Mouse (Mus musculus) brown adipose tissue, adult 24 weeks (tissue): ENCODE measurements around the gene Dync1i1. TPM values are rescaled to one million over a fixed set of nuclear protein-coding genes. Genes with fewer than 3 reads are reported as not detected.

Source experiments
- H3K27ac ChIP-seq: fragments of 200-500 bp; replicated peaks from 2 replicates; pipeline ENCODE4 v1.5.1; 2012; ENCODE audit warnings: low read depth, mild to moderate bottlenecking, low read length
- H3K4me1 ChIP-seq: fragments of 200-500 bp; 2 replicates; pipeline ENCODE4 v1.6.1; 2012; ENCODE audit warnings: low read length, mixed read lengths; ENCODE audit not compliant: control insufficient read depth, insufficient read depth, insufficient read length
- H3K4me3 ChIP-seq: fragments of 200-500 bp; 2 replicates; pipeline ENCODE4 v1.5.1; 2012; ENCODE audit warnings: low read depth, mild to moderate bottlenecking, low read length, moderate library complexity; ENCODE audit not compliant: insufficient read depth
- polyA plus RNA-seq: library from polyadenylated mRNA; stranded (reverse); fragments of >200 nt; gene quantifications from 2 replicates; pipeline ENCODE4 v1.2.4, GENCODE M21; 2012; ENCODE audit not compliant: missing spikeins, insufficient read depth, insufficient read length

Dync1i1 gene
- polyA plus RNA-seq, 1 experiment, result not detected

GRCm38 (mm10) chr6:6005762-6006431, 280.5 kb downstream of the Dync1i1 start:
- H3K4me3 ChIP-seq, result peak overlapping the region; percentile 49
- no peak overlapping the region for H3K27ac ChIP-seq
- no peaks in the 10 kb centered on the region for H3K4me1 ChIP-seq

- Histone ChIP-seq H3K4me3 (no peak overlapping the region), H3K27ac (no peak overlapping the region), H3K4me1 (no peaks in the 10 kb centered on the region)
Measured at GRCm38 (mm10) chr6:6011364-6011763, 285.9 kb downstream of the Dync1i1 start.

GRCm38 (mm10) chr6:6015616-6016015, 290.2 kb downstream of the Dync1i1 start:
- H3K27ac ChIP-seq, result no peak overlapping the region
- no peaks in the 10 kb centered on the region for H3K4me1 ChIP-seq
- H3K4me3 ChIP-seq, result no peak overlapping the region

GRCm38 (mm10) chr6:6016931-6017330, 291.5 kb downstream of the Dync1i1 start:
- Histone ChIP-seq H3K4me3 (no peak overlapping the region), H3K27ac (no peak overlapping the region), H3K4me1 (no peaks in the 10 kb centered on the region)

GRCm38 (mm10) chr6:6023976-6024375, 298.5 kb downstream of the Dync1i1 start:
- H3K27ac ChIP-seq, result no peak overlapping the region

GRCm38 (mm10) chr6:6027664-6028063, 302.2 kb downstream of the Dync1i1 start:
- Histone ChIP-seq H3K4me3 (no peak overlapping the region), H3K4me1 (no peaks in the 10 kb centered on the region), H3K27ac (no peak overlapping the region)

More at GRCm38 (mm10) chr6:6023976-6024375, 298.5 kb downstream of the Dync1i1 start:
- Histone ChIP-seq H3K4me1 (no peaks in the 10 kb centered on the region), H3K4me3 (no peak overlapping the region)

GRCm38 (mm10) chr6:6038773-6039550, 313.5 kb downstream of the Dync1i1 start:
- H3K4me3 ChIP-seq, result no peak overlapping the region
- H3K27ac ChIP-seq, result no peak overlapping the region
- H3K4me1 ChIP-seq, result no peaks in the 10 kb centered on the region

GRCm38 (mm10) chr6:6046729-6047424, 321.4 kb downstream of the Dync1i1 start:
- Histone ChIP-seq H3K4me3 (no peak overlapping the region), H3K4me1 (no peaks in the 10 kb centered on the region), H3K27ac (no peak overlapping the region)

GRCm38 (mm10) chr6:6052696-6053095, 327.3 kb downstream of the Dync1i1 start:
- no peak overlapping the region for H3K27ac ChIP-seq
- H3K4me1 ChIP-seq, result no peaks in the 10 kb centered on the region
- no peak overlapping the region for H3K4me3 ChIP-seq

GRCm38 (mm10) chr6:6053946-6054345, 328.5 kb downstream of the Dync1i1 start:
- no peak overlapping the region for H3K27ac ChIP-seq
- no peaks in the 10 kb centered on the region for H3K4me1 ChIP-seq
- H3K4me3 ChIP-seq, result no peak overlapping the region

- H3K27ac ChIP-seq, result no peak overlapping the region
- H3K4me1 ChIP-seq, result no peaks in the 10 kb centered on the region
- no peak overlapping the region for H3K4me3 ChIP-seq
Measured at GRCm38 (mm10) chr6:6058548-6058947, 333.1 kb downstream of the Dync1i1 start.

- Histone ChIP-seq H3K27ac (no peak overlapping the region), H3K4me3 (no peak overlapping the region), H3K4me1 (no peaks in the 10 kb centered on the region)
Measured at GRCm38 (mm10) chr6:6067201-6067600, 341.8 kb downstream of the Dync1i1 start.

- H3K4me3 ChIP-seq, result no peak overlapping the region
- no peaks in the 10 kb centered on the region for H3K4me1 ChIP-seq
- no peak overlapping the region for H3K27ac ChIP-seq
Measured at GRCm38 (mm10) chr6:6070015-6070414, 344.6 kb downstream of the Dync1i1 start.

- no peak overlapping the region for H3K4me3 ChIP-seq
- H3K27ac ChIP-seq, result no peak overlapping the region
- H3K4me1 ChIP-seq, result no peaks in the 10 kb centered on the region
Measured at GRCm38 (mm10) chr6:6071038-6071437, 345.6 kb downstream of the Dync1i1 start.

GRCm38 (mm10) chr6:6075940-6076447, 350.6 kb downstream of the Dync1i1 start:
- no peak overlapping the region for H3K4me3 ChIP-seq
- no peak overlapping the region for H3K27ac ChIP-seq
- H3K4me1 ChIP-seq, result no peaks in the 10 kb centered on the region
